Mouse (Mus musculus) cerebellum, adult 2 months (tissue): ENCODE measurements around the gene Slc12a8.

ENCODE experiments used
- CTCF ChIP-seq: fragments of 200-500 bp; IDR thresholded peaks from 2 replicates; pipeline ENCODE4 v1.5.1; 2011; ENCODE audit warnings: low read depth, mild to moderate bottlenecking, control low read depth, low read length, moderate library complexity, borderline replicate concordance; ENCODE audit not compliant: insufficient read depth
- POLR2A ChIP-seq: fragments of 200-500 bp; IDR thresholded peaks from 2 replicates; pipeline ENCODE4 v1.6.1; 2011; ENCODE audit warnings: low read length, control low read depth, borderline replicate concordance; ENCODE audit not compliant: insufficient read depth

- TF ChIP-seq CTCF (no peak), POLR2A (no peak)
Observed at GRCm38 (mm10) chr16:33700584-33700983, 183.5 kb downstream of the Slc12a8 start.
